ENCODE assay signal across 24 mouse cellular contexts in the genomic region with DNA sequence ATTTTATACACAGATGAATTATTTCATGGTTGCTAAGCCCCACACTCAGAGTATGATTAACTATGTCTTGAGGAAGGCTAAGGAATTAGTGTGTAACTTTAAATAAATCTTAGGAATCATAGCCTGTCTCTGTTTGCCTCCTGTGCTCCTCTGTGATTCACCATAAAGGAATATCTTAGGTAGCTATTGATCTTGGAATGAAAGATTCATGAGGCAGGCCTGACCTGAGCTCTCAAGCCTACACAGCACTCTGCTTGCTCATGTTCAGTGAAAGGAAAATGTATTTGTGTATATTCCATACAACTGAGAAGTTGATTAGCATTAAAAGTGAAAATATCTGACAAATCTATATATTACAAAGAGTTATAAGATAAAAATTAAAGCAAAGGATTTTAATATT.
"Had no signal": no experiment of that assay in that cellular context is flagged by ENCODE, and none has a peak within 500 bp of the region (broad histone marks: within the 10 kb centered on the region; RNA-seq: fewer than 3 reads in every experiment).

No protein-coding gene starts in this region.

- H3K4me1 ChIP-seq: heart, embryonic 10.5 days; heart, embryonic 12.5 days; hindbrain, embryonic 13.5 days; hindbrain, embryonic 15.5 days; kidney, embryonic 15.5 days; limb, embryonic 13.5 days had no signal

- H3K4me3 ChIP-seq: gastrocnemius, adult 2 months; heart, embryonic 10.5 days; heart, embryonic 12.5 days; hindbrain, embryonic 13.5 days; hindbrain, embryonic 15.5 days; kidney, embryonic 15.5 days; limb, embryonic 13.5 days had no signal

- DNase-seq: gastrocnemius, adult 2 months; gastrocnemius, postnatal 10 days; gastrocnemius, postnatal 25 days; heart, adult 18-20 months; heart, postnatal 10 days; heart, postnatal 4 days; kidney, adult 11 months; kidney, adult 2 months; kidney, adult 9 months; kidney, postnatal 14 days; kidney, postnatal 36 days; layer of hippocampus, adult 9-11 months; layer of hippocampus, postnatal 36 days; left cerebral cortex, postnatal 4 days had no signal

- H3K9me3 ChIP-seq: heart, embryonic 10.5 days; heart, embryonic 12.5 days; hindbrain, embryonic 13.5 days; hindbrain, embryonic 15.5 days; kidney, embryonic 15.5 days; limb, embryonic 13.5 days had no signal

- H3K27ac ChIP-seq: gastrocnemius, adult 2 months; heart, embryonic 10.5 days; hindbrain, embryonic 13.5 days; hindbrain, embryonic 15.5 days; hindbrain, postnatal 0 days; kidney, embryonic 15.5 days; kidney, postnatal 0 days; limb, embryonic 13.5 days had no signal

- ATAC-seq: forebrain, embryonic 16.5 days; hindbrain, postnatal 0 days; intestine, embryonic 16.5 days had no signal

- H3K27me3 ChIP-seq: heart, embryonic 12.5 days; hindbrain, embryonic 13.5 days; hindbrain, embryonic 15.5 days; kidney, embryonic 15.5 days; limb, embryonic 13.5 days had no signal

- H3K36me3 ChIP-seq: heart, embryonic 10.5 days; heart, embryonic 12.5 days; hindbrain, embryonic 13.5 days; hindbrain, embryonic 15.5 days; kidney, embryonic 15.5 days; limb, embryonic 13.5 days had no signal

- H3K4me2 ChIP-seq: heart, embryonic 12.5 days; hindbrain, embryonic 13.5 days; hindbrain, embryonic 15.5 days; kidney, embryonic 15.5 days; limb, embryonic 13.5 days had no signal

- H3K9ac ChIP-seq: heart, embryonic 12.5 days; hindbrain, embryonic 13.5 days; hindbrain, embryonic 15.5 days; kidney, embryonic 15.5 days; limb, embryonic 13.5 days had no signal
